Mouse (Mus musculus) midbrain, postnatal 0 days (tissue): ENCODE results near the gene Tmem18. TPM values are rescaled to one million over a fixed set of nuclear protein-coding genes. Genes with fewer than 3 reads are reported as not detected.

Experiments used
- ATAC-seq: fragments of 200-750 bp; cut with Nextera tagmentation; 2 replicates; pipeline ENCODE4 v1.8.0; 2017; ENCODE audit warnings: moderate number of reproducible peaks, mild to moderate bottlenecking, moderate TSS enrichment, moderate library complexity; ENCODE audit not compliant: low FRiP score
- DNase-seq: peaks from one replicate; pipeline ENCODE4 v3.0.0-alpha.2; 2015; ENCODE audit warnings: low spot score
- H3K27ac ChIP-seq: fragments of 300-500 bp; sonication (generic); 2 replicates; pipeline ENCODE4 v1.5.1; 2014; ENCODE audit warnings: low read depth, mild to moderate bottlenecking, low read length, mixed read lengths
- H3K27me3 ChIP-seq: fragments of 300-500 bp; sonication (generic); 2 replicates; pipeline ENCODE4 v1.6.1; 2014; ENCODE audit warnings: low read length, control low read depth, mixed read lengths; ENCODE audit not compliant: insufficient read depth
- H3K36me3 ChIP-seq: fragments of 300-500 bp; sonication (generic); 2 replicates; pipeline ENCODE4 v1.6.1; 2014; ENCODE audit warnings: low read length, control low read depth, mixed read lengths; ENCODE audit not compliant: insufficient read depth
- H3K4me1 ChIP-seq: fragments of 300-500 bp; sonication (generic); 2 replicates; pipeline ENCODE4 v1.6.1; 2014; ENCODE audit warnings: mild to moderate bottlenecking, control low read depth, antibody characterized with exemption, low read length, mixed read lengths; ENCODE audit not compliant: insufficient read depth
- H3K4me2 ChIP-seq: fragments of 300-500 bp; sonication (generic); 2 replicates; pipeline ENCODE4 v1.6.1; 2014; ENCODE audit warnings: low read depth, mild to moderate bottlenecking, low read length, mixed read lengths; ENCODE audit not compliant: poor library complexity, severe bottlenecking
- H3K4me3 ChIP-seq: fragments of 300-500 bp; sonication (generic); 2 replicates; pipeline ENCODE4 v1.5.1; 2014; ENCODE audit warnings: low read depth, mild to moderate bottlenecking, low read length, moderate library complexity
- H3K9ac ChIP-seq: fragments of 300-500 bp; sonication (generic); replicated peaks from 2 replicates; pipeline ENCODE4 v1.6.1; 2014; ENCODE audit warnings: mild to moderate bottlenecking, low read length, moderate library complexity, mixed read lengths; ENCODE audit not compliant: poor library complexity, severe bottlenecking
- H3K9me3 ChIP-seq: fragments of 300-500 bp; sonication (generic); 2 replicates; pipeline ENCODE4 v1.6.1; 2016; ENCODE audit warnings: low read length, control low read depth
- CTCF ChIP-seq: IDR thresholded peaks from 2 replicates; pipeline ENCODE4 v1.5.1; 2016; ENCODE audit warnings: antibody characterized with exemption, mild to moderate bottlenecking
- WGBS: fragments of 180-500 bp; shearing (Covaris S2); extraction: QIAGEN DNeasy Blood & Tissue Kit; methylation state at CpG from one replicate; pipeline ENCODE4 v1.1.7; 2014; 5-methylcytosine and 5-hydroxymethylcytosine counted together
- polyA plus RNA-seq: library from polyadenylated mRNA; unstranded; fragments of >200 nt; fragmentation: Nextera tagmentation; extraction: Ambion mirVana; gene quantifications from 2 replicates; pipeline ENCODE4 v1.2.1, GENCODE M21; 2015
- total RNA-seq: library from RNA; depleted of rRNA; stranded (reverse); fragments of >200 nt; gene quantifications from 2 replicates; pipeline ENCODE4 v1.2.3, GENCODE M21; 2014

The Tmem18 gene
- total and polyA plus RNA-seq, 2 experiments from 2014 or later = 42.7 to 43.9 TPM

- Histone ChIP-seq H3K27me3 (no peaks in the 10 kb centered on the region), H3K4me2 (no peak overlapping the region), H3K27ac (no peak overlapping the region), H3K4me1 (no peaks in the 10 kb centered on the region), H3K9ac (no peak overlapping the region), H3K4me3 (no peak overlapping the region), H3K9me3 (no peaks in the 10 kb centered on the region), H3K36me3 (no peaks in the 10 kb centered on the region)
- WGBS = 87% methylated on average over 2 of the region's 2 CpGs
- ATAC-seq (no peak), DNase-seq (no peak)
- no peak for TF ChIP-seq CTCF
Measured at GRCm38 (mm10) chr12:30599474-30599873, 15.2 kb downstream of the Tmem18 start.

- ATAC-seq (no peak), DNase-seq (no peak)
- H3K9ac ChIP-seq = no peak overlapping the region
- no peaks in the 10 kb centered on the region for H3K27me3 ChIP-seq
- H3K4me2 ChIP-seq = no peak overlapping the region
- no peaks in the 10 kb centered on the region for H3K4me1 ChIP-seq
- H3K36me3 ChIP-seq = no peaks in the 10 kb centered on the region
- no peak for TF ChIP-seq CTCF
- no peak overlapping the region for H3K4me3 ChIP-seq
- H3K9me3 ChIP-seq = no peaks in the 10 kb centered on the region
- WGBS = 86% methylated on average over 2 of the region's 2 CpGs
- no peak overlapping the region for H3K27ac ChIP-seq
Measured at GRCm38 (mm10) chr12:30599997-30600396, 15.8 kb downstream of the Tmem18 start.

GRCm38 (mm10) chr12:30604012-30604411 is 19.8 kb downstream of the Tmem18 start:
- no peaks in the 10 kb centered on the region for H3K4me1 ChIP-seq
- no peak for DNase-seq
- H3K4me2 ChIP-seq = no peak overlapping the region
- H3K4me3 ChIP-seq = no peak overlapping the region
- 76% methylated on average over 9 of the region's 9 CpGs for WGBS
- H3K36me3 ChIP-seq = no peaks in the 10 kb centered on the region
- no peak overlapping the region for H3K27ac ChIP-seq
- H3K9me3 ChIP-seq = no peaks in the 10 kb centered on the region
- TF ChIP-seq CTCF = no peak
- H3K9ac ChIP-seq = no peak overlapping the region
- no peak for ATAC-seq
- no peaks in the 10 kb centered on the region for H3K27me3 ChIP-seq

- H3K9me3 ChIP-seq = no peaks in the 10 kb centered on the region
- H3K36me3 ChIP-seq = no peaks in the 10 kb centered on the region
- no peak overlapping the region for H3K27ac ChIP-seq
- H3K9ac ChIP-seq = no peak overlapping the region
- H3K4me3 ChIP-seq = no peak overlapping the region
- no peaks in the 10 kb centered on the region for H3K27me3 ChIP-seq
- TF ChIP-seq CTCF = no peak
- no peak for DNase-seq
- no peaks in the 10 kb centered on the region for H3K4me1 ChIP-seq
- no peak for ATAC-seq
- H3K4me2 ChIP-seq = no peak overlapping the region
- 81% methylated on average over 6 of the region's 6 CpGs for WGBS
Measured at GRCm38 (mm10) chr12:30604876-30605275, 20.6 kb downstream of the Tmem18 start.

DNA sequence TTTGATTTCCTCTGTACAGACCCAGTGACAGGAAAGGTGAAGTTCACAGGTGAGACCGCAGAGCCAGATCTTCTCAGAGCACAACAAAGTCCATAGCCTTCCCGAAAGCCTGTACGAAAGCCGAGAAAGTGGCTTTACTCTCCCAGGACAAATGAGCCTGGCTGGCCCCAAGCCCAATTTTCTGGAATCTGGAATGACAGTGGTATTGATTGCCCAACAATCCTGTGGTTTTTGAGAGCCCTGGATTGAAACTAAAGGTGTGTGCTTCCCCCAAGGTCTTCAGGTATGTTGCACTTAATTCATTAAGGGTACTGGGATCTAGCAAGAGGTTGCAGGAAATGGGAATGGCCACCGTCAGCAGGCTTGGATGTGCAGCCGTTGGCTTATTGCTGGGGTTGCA is 21.7 kb downstream of the Tmem18 start:
- H3K4me2 ChIP-seq = no peak overlapping the region
- DNase-seq = no peak
- ATAC-seq = no peak
- H3K4me1 ChIP-seq = no peaks in the 10 kb centered on the region
- H3K27ac ChIP-seq = no peak overlapping the region
- no peak overlapping the region for H3K9ac ChIP-seq
- WGBS = 95% methylated on average over 6 of the region's 6 CpGs
- H3K9me3 ChIP-seq = no peaks in the 10 kb centered on the region
- no peaks in the 10 kb centered on the region for H3K27me3 ChIP-seq
- no peak overlapping the region for H3K4me3 ChIP-seq
- no peaks in the 10 kb centered on the region for H3K36me3 ChIP-seq
- TF ChIP-seq CTCF = no peak

DNA sequence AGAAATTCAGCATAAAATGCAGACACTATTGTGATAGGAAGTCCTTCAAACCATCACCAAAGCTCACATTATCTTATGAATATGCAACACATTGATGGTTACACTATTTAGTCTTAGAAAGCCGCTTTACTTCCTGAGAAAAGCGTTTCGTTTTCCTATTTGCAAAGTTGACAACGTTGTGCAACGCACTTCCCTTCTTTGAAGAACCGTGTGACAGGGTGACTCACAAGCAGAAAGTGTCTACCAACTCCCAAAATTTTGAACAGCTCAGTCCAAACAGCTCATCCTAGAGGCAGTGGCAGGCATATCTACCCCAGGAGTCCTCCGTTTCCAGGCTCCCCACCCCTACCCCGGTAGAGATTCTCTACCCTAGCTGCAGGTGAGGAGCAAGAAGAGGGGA is 22.5 kb downstream of the Tmem18 start:
- Histone ChIP-seq H3K9me3 (no peaks in the 10 kb centered on the region), H3K27me3 (no peaks in the 10 kb centered on the region), H3K4me2 (no peak overlapping the region), H3K9ac (no peak overlapping the region), H3K4me1 (no peaks in the 10 kb centered on the region), H3K36me3 (no peaks in the 10 kb centered on the region), H3K4me3 (no peak overlapping the region), H3K27ac (no peak overlapping the region)
- no peak for TF ChIP-seq CTCF
- 78% methylated on average over 8 of the region's 8 CpGs for WGBS
- no peak for ATAC-seq
- DNase-seq = no peak
